Mouse (Mus musculus) E14TG2a.4 (cell line): ENCODE measurements at regions not wholly inside any gene's neighbourhood (a gene's known extent, or its start where the extent isn't known, plus 50 kb on each side); places are given as distances from the start of the nearest gene placed in this dataset.

Experiments used
- H3K27me3 ChIP-seq: 2 replicates; pipeline ENCODE4 v1.6.1; 2014; ENCODE audit warnings: low read length, control low read depth; ENCODE audit not compliant: insufficient read depth
- H3K36me3 ChIP-seq: 2 replicates; pipeline ENCODE4 v1.6.1; 2014; ENCODE audit warnings: low read length, control low read depth; ENCODE audit not compliant: insufficient read depth
- H3K4me1 ChIP-seq: replicated peaks from 2 replicates; pipeline ENCODE4 v1.6.1; 2014; ENCODE audit warnings: low read depth, low read length, control low read depth
- H3K4me3 ChIP-seq: replicated peaks from 2 replicates; pipeline ENCODE4 v1.5.1; 2014; ENCODE audit warnings: mild to moderate bottlenecking, low read length
- H3K9me3 ChIP-seq: 2 replicates; pipeline ENCODE4 v1.6.1; 2014; ENCODE audit warnings: low read length, control low read depth
- CTCF ChIP-seq: conservative IDR thresholded peaks from 2 replicates; pipeline ENCODE4 v1.5.1; 2014; ENCODE audit warnings: low read length
- NANOG ChIP-seq: IDR thresholded peaks from 2 replicates; pipeline ENCODE4 v1.6.1; 2014; ENCODE audit warnings: borderline replicate concordance, low read length, mixed read lengths
- POU5F1 ChIP-seq: IDR thresholded peaks from 2 replicates; pipeline ENCODE4 v1.6.1; 2014; ENCODE audit warnings: low read length, borderline replicate concordance

- Histone ChIP-seq H3K27me3 (no peaks in the 10 kb centered on the region; the same call in 1 of the 2 replicates), H3K4me3 (no peak overlapping the region), H3K36me3 (no peaks in the 10 kb centered on the region), H3K4me1 (peaks cover 9% of the 10 kb centered on the region; the same call in 1 of the 2 replicates), H3K9me3 (no peaks in the 10 kb centered on the region)
- no peak for TF ChIP-seq CTCF
- no peak for TF ChIP-seq NANOG
- TF ChIP-seq POU5F1 = no peak
Measured at GRCm38 (mm10) chr3:38227121-38227520, 257.5 kb downstream of the Ankrd50 start.

GRCm38 (mm10) chr3:38226147-38226546 lies 258.5 kb downstream of the Ankrd50 start:
- Histone ChIP-seq H3K4me3 (no peak overlapping the region), H3K4me1 (peaks cover 9% of the 10 kb centered on the region; the same call in 1 of the 2 replicates), H3K9me3 (no peaks in the 10 kb centered on the region), H3K27me3 (no peaks in the 10 kb centered on the region; the same call in 1 of the 2 replicates), H3K36me3 (no peaks in the 10 kb centered on the region)
- TF ChIP-seq POU5F1 (no peak), NANOG (no peak), CTCF (no peak)

GRCm38 (mm10) chr3:38221834-38222215 lies 262.8 kb downstream of the Ankrd50 start:
- Histone ChIP-seq H3K27me3 (no peaks in the 10 kb centered on the region; the same call in 1 of the 2 replicates), H3K9me3 (no peaks in the 10 kb centered on the region), H3K4me1 (no peaks in the 10 kb centered on the region), H3K4me3 (no peak overlapping the region), H3K36me3 (no peaks in the 10 kb centered on the region)
- TF ChIP-seq POU5F1 (no peak), CTCF (no peak), NANOG (no peak)

- H3K4me3 ChIP-seq = no peak overlapping the region
- TF ChIP-seq NANOG = no peak
- TF ChIP-seq CTCF = peak; percentile 70
- no peaks in the 10 kb centered on the region for H3K9me3 ChIP-seq
- H3K4me1 ChIP-seq = no peaks in the 10 kb centered on the region
- H3K36me3 ChIP-seq = no peaks in the 10 kb centered on the region
- no peaks in the 10 kb centered on the region; the same call in 1 of the 2 replicates for H3K27me3 ChIP-seq
Measured at GRCm38 (mm10) chr3:38220934-38221833, 263.5 kb downstream of the Ankrd50 start.

GRCm38 (mm10) chr3:38209081-38209480 lies 275.6 kb downstream of the Ankrd50 start:
- H3K9me3 ChIP-seq = no peaks in the 10 kb centered on the region
- TF ChIP-seq NANOG = no peak
- no peak for TF ChIP-seq POU5F1
- TF ChIP-seq CTCF = no peak

GRCm38 (mm10) chr3:38207867-38208266 lies 276.8 kb downstream of the Ankrd50 start:
- no peaks in the 10 kb centered on the region for H3K9me3 ChIP-seq
- no peaks in the 10 kb centered on the region for H3K4me1 ChIP-seq
- no peaks in the 10 kb centered on the region for H3K36me3 ChIP-seq
- no peaks in the 10 kb centered on the region for H3K27me3 ChIP-seq
- no peak overlapping the region for H3K4me3 ChIP-seq
- TF ChIP-seq NANOG = no peak
- TF ChIP-seq POU5F1 = no peak
- TF ChIP-seq CTCF = no peak

More at GRCm38 (mm10) chr3:38209081-38209480, 275.6 kb downstream of the Ankrd50 start:
- Histone ChIP-seq H3K36me3 (no peaks in the 10 kb centered on the region), H3K27me3 (no peaks in the 10 kb centered on the region), H3K4me1 (no peaks in the 10 kb centered on the region), H3K4me3 (no peak overlapping the region)

- no peaks in the 10 kb centered on the region for H3K27me3 ChIP-seq
- TF ChIP-seq NANOG (no peak), POU5F1 (no peak), CTCF (no peak)
- H3K4me1 ChIP-seq = no peaks in the 10 kb centered on the region
- H3K4me3 ChIP-seq = no peak overlapping the region
- no peaks in the 10 kb centered on the region for H3K9me3 ChIP-seq
- no peaks in the 10 kb centered on the region for H3K36me3 ChIP-seq
Measured at GRCm38 (mm10) chr3:38201861-38202656, 282.6 kb downstream of the Ankrd50 start.

- no peak overlapping the region for H3K4me3 ChIP-seq
- H3K4me1 ChIP-seq = no peaks in the 10 kb centered on the region
- TF ChIP-seq CTCF (no peak), NANOG (no peak), POU5F1 (no peak)
- no peaks in the 10 kb centered on the region for H3K36me3 ChIP-seq
- no peaks in the 10 kb centered on the region for H3K27me3 ChIP-seq
- H3K9me3 ChIP-seq = no peaks in the 10 kb centered on the region
Measured at GRCm38 (mm10) chr3:38194001-38194400, 290.6 kb downstream of the Ankrd50 start.
